Mouse (Mus musculus) ES-Bruce4 (cell line): ENCODE measurements around the gene Lrp4.
A peak's percentile ranks its signal among the peaks of the same experiment; 100 is the strongest.

Experiments
- CTCF ChIP-seq: IDR thresholded peaks from one replicate; pipeline ENCODE4 v1.8.1; 2011; ENCODE audit warnings: low read depth, low read length
- EP300 ChIP-seq: IDR thresholded peaks from 2 replicates; pipeline ENCODE4 v1.6.1; 2011; ENCODE audit warnings: low read depth, low read length; ENCODE audit not compliant: insufficient read depth
- POLR2A ChIP-seq: IDR thresholded peaks from one replicate; pipeline ENCODE4 v1.8.1; 2011; ENCODE audit warnings: low read length; ENCODE audit not compliant: insufficient read depth

DNA sequence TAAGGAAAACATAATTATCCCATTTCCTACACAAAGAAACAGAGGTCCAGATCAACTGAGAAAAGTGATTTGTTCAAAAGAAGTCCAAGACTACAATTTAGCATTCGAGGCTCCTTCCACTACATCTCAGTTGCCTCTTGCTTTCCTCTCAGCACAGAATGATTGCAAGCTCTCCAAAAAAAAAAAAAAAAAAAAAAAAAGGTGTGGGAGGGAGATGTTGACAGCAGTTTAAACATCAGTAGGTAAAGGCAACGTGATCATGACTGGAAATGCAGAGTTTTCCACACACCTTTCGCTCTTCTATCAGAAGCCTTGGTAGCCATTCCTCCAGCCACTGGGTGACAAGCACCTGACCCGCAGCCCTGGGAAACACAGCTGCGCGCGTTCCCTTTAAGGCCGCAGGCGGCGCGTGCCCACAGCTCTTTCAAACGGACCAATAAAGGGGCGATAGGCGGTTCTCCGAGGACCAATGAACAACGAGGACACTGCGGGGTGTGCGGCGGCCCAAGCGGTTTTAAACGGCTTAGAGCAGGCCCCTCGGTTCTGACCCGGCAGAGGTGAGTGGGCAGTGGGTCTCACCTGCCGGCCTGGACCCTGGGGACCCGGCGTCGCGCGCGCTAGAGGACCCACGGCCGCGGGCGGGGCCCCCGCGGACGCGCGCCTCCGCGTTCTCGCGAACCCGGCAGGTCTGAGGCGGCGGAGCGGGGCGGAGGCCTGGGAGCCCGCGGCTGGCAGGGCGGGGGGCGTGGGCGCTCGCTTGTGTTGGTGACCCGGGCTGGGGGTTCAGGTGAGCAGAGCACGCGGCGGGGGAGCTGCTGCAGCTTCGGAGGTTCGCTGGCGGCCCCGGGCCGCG, 69.2 kb downstream of the Lrp4 start, which contains the start of gene Ckap5:
- TF ChIP-seq CTCF (no peak), POLR2A (peak; percentile 81), EP300 (0 out of 2 replicates have a peak, but pooled peaks have one; percentile 34)
